In the genomic region with DNA sequence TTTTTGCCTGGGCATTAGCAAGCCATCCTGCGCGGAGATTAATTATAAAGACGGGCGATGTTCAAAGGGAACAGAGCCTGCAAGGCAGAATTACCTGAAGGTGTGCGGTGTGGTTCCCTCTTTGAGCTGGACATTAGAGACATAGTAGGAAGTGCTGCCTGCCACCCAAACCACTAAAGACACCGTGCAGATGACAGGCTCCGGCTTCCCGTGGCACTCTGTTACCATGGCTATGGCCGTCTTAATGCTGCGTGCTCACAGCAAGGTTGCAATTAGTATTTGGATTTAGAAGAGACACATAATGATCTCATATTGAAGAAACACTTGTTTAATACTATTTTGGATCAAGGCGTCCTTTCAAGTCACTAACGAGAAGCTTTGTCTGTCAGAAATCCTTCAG, we compare ENCODE assay signal across 18 mouse cellular contexts.
DNase-seq lines count a peak whose midpoint lies in the region; ATAC-seq lines count a peak whose summit lies in the region.
"Had no signal": no experiment of that assay in that cellular context is flagged by ENCODE, and none has a peak within 500 bp of the region (broad histone marks: within the 10 kb centered on the region; RNA-seq: fewer than 3 reads in every experiment).

No protein-coding gene starts in this region.

- no peak overlapping the region for H3K4me3 ChIP-seq in midbrain, embryonic 14.5 days (replicated peaks; ENCODE audit: low read depth, low read length)
- H3K4me3 ChIP-seq in midbrain, embryonic 11.5 days (ENCODE audit: low read depth, low read length) = no peak overlapping the region
- no peak overlapping the region; the same call in 1 of the 2 replicates for H3K4me3 ChIP-seq in forebrain, embryonic 10.5 days
- peak overlapping the region; percentile 19; the same call in 1 of the 2 replicates for H3K4me3 ChIP-seq in forebrain, embryonic 15.5 days
- H3K4me3 ChIP-seq: heart, embryonic 10.5 days; neural tube, embryonic 12.5 days; stomach, embryonic 15.5 days had no signal

- H3K9me3 ChIP-seq in midbrain, embryonic 14.5 days (ENCODE audit: control insufficient read depth, low read length) = no peaks in the 10 kb centered on the region
- H3K9me3 ChIP-seq in midbrain, embryonic 11.5 days (ENCODE audit: control insufficient read depth, low read length) = no peaks in the 10 kb centered on the region
- no peaks in the 10 kb centered on the region for H3K9me3 ChIP-seq in forebrain, embryonic 10.5 days
- no peaks in the 10 kb centered on the region for H3K9me3 ChIP-seq in forebrain, embryonic 15.5 days
- H3K9me3 ChIP-seq: heart, embryonic 10.5 days; neural tube, embryonic 12.5 days; stomach, embryonic 15.5 days had no signal

- ATAC-seq in midbrain, embryonic 14.5 days (ENCODE audit: low FRiP score, low TSS enrichment) = no peak
- ATAC-seq in midbrain, embryonic 11.5 days (ENCODE audit: low FRiP score) = no peak
- 0 out of 2 replicates have a peak, but pooled peaks have one; percentile 41 for ATAC-seq in forebrain, embryonic 15.5 days (replicated peaks)

- no peak overlapping the region for H3K4me2 ChIP-seq in midbrain, embryonic 14.5 days (ENCODE audit: low read length)
- H3K4me2 ChIP-seq in midbrain, embryonic 11.5 days = no peak overlapping the region
- peak overlapping the region; percentile 38 for H3K4me2 ChIP-seq in forebrain, embryonic 15.5 days (replicated peaks)
- H3K4me2 ChIP-seq: lung, embryonic 14.5 days; neural tube, embryonic 12.5 days; stomach, embryonic 15.5 days had no signal

- no peak overlapping the region for H3K9ac ChIP-seq in midbrain, embryonic 14.5 days (replicated peaks; ENCODE audit: low read length)
- no peak overlapping the region for H3K9ac ChIP-seq in midbrain, embryonic 11.5 days (ENCODE audit: low read length)
- no peak overlapping the region; the same call in 1 of the 2 replicates for H3K9ac ChIP-seq in forebrain, embryonic 15.5 days (replicated peaks)
- H3K9ac ChIP-seq: lung, embryonic 14.5 days; neural tube, embryonic 12.5 days; stomach, embryonic 15.5 days had no signal

- H3K4me1 ChIP-seq in midbrain, embryonic 14.5 days (ENCODE audit: control insufficient read depth, insufficient read depth, low read length) = 0 out of 2 replicates have a peak, but pooled peaks cover 6% of the 10 kb centered on the region
- H3K4me1 ChIP-seq in midbrain, embryonic 11.5 days (ENCODE audit: control insufficient read depth, insufficient read depth, low read length) = no peaks in the 10 kb centered on the region
- peaks cover 12% of the 10 kb centered on the region for H3K4me1 ChIP-seq in forebrain, embryonic 10.5 days
- H3K4me1 ChIP-seq in forebrain, embryonic 15.5 days = peaks cover 12% of the 10 kb centered on the region
- H3K4me1 ChIP-seq: neural tube, embryonic 12.5 days; stomach, embryonic 15.5 days had no signal

- H3K36me3 ChIP-seq in midbrain, embryonic 14.5 days (ENCODE audit: control insufficient read depth, insufficient read depth, low read length) = no peaks in the 10 kb centered on the region
- no peaks in the 10 kb centered on the region for H3K36me3 ChIP-seq in midbrain, embryonic 11.5 days (ENCODE audit: control insufficient read depth, insufficient read depth, low read length)
- H3K36me3 ChIP-seq in forebrain, embryonic 10.5 days (replicated peaks) = no peaks in the 10 kb centered on the region
- no peaks in the 10 kb centered on the region for H3K36me3 ChIP-seq in forebrain, embryonic 15.5 days
- H3K36me3 ChIP-seq: heart, embryonic 10.5 days; neural tube, embryonic 12.5 days; stomach, embryonic 15.5 days had no signal

- peak; percentile 36 for DNase-seq in midbrain, embryonic 14.5 days
- no peak for DNase-seq in midbrain, embryonic 11.5 days (ENCODE audit: low spot score, missing footprints)
- DNase-seq in forebrain, embryonic 10.5 days (ENCODE audit: extremely low spot score, low spot score) = no peak
- peak; percentile 10 for DNase-seq in retina, postnatal 1 day
- no peak for DNase-seq in kidney, postnatal 14 days
- DNase-seq in MN1 (ENCODE audit: low spot score) = no peak
- DNase-seq: adrenal gland, adult 2 months; cerebellum, adult 11 months; cerebellum, postnatal 14 days; gastrocnemius, postnatal 25 days; heart, postnatal 14 days; left cerebral cortex, postnatal 4 days; lung, embryonic 14.5 days had no signal

- no peak overlapping the region for H3K27ac ChIP-seq in midbrain, embryonic 14.5 days (replicated peaks; ENCODE audit: low read depth, low read length)
- no peak overlapping the region for H3K27ac ChIP-seq in midbrain, embryonic 11.5 days (ENCODE audit: low read depth, low read length)
- peak overlapping the region; percentile 15; the same call in 1 of the 2 replicates for H3K27ac ChIP-seq in forebrain, embryonic 10.5 days
- no peak overlapping the region for H3K27ac ChIP-seq in forebrain, embryonic 15.5 days (replicated peaks)
- H3K27ac ChIP-seq: heart, embryonic 10.5 days; macrophage; neural tube, embryonic 12.5 days; stomach, embryonic 15.5 days had no signal

- 64% methylated on average over 12 of the region's 12 CpGs for WGBS in midbrain, embryonic 14.5 days
- 78% methylated on average over 12 of the region's 12 CpGs for WGBS in midbrain, embryonic 11.5 days
- WGBS in forebrain, embryonic 10.5 days = 66% methylated on average over 12 of the region's 12 CpGs
- whole genome bisulfite sequencing in forebrain, embryonic 15.5 days = 14% methylated on average over 12 of the region's 12 CpGs

- no peaks in the 10 kb centered on the region for H3K27me3 ChIP-seq in midbrain, embryonic 14.5 days (ENCODE audit: control insufficient read depth, insufficient read depth, low read length)
- H3K27me3 ChIP-seq in midbrain, embryonic 11.5 days (ENCODE audit: control insufficient read depth, insufficient read depth, low read length) = no peaks in the 10 kb centered on the region
- H3K27me3 ChIP-seq in forebrain, embryonic 10.5 days (ENCODE audit: poor library complexity, severe bottlenecking) = 0 out of 2 replicates have a peak, but pooled peaks cover 8% of the 10 kb centered on the region
- H3K27me3 ChIP-seq in forebrain, embryonic 15.5 days = no peaks in the 10 kb centered on the region
- H3K27me3 ChIP-seq: neural tube, embryonic 12.5 days; stomach, embryonic 15.5 days had no signal

Comparison
In these comparisons a context has a peak if more than half of its experiments do, and no peak if none do; other contexts are left out.
1. DNase-seq: peak in midbrain, embryonic 14.5 days (single experiment) and retina, postnatal 1 day (single experiment); none in midbrain, embryonic 11.5 days (single experiment), forebrain, embryonic 10.5 days (single experiment), kidney, postnatal 14 days (single experiment) and MN1 (single experiment).